Mouse (Mus musculus) gastrocnemius, adult 2 months (tissue): ENCODE data around the gene Notch1. TPM values are rescaled to one million over a fixed set of nuclear protein-coding genes. Genes with fewer than 3 reads are reported as not detected.

Experiments used
- DNase-seq: peaks from one replicate; pipeline ENCODE4 v3.0.0; 2022
- H3K27ac ChIP-seq: fragments of 200-600 bp; 2 replicates; pipeline ENCODE4 v1.8.1; 2022; ENCODE audit warnings: mild to moderate bottlenecking
- H3K4me3 ChIP-seq: fragments of 200-600 bp; 2 replicates; pipeline ENCODE4 v1.8.1; 2022; ENCODE audit warnings: mild to moderate bottlenecking, moderate library complexity
- CTCF ChIP-seq: fragments of 200-600 bp; IDR thresholded peaks from 2 replicates; pipeline ENCODE4 v1.8.1; 2022; ENCODE audit warnings: antibody characterized with exemption, mild to moderate bottlenecking, moderate library complexity
- intact Hi-C: fragments of 180-260 bp; cut with DNase I; formaldehyde crosslinking; loops from one replicate; pipeline ENCODE4 v1.15.1; 2025
- long read RNA-seq, 2 experiments: library from polyadenylated mRNA; stranded (forward); transcript quantifications; one replicate each; pipeline ENCODE4 v2.0.0; 2021
- total RNA-seq, 2 experiments: library from RNA; stranded (reverse); gene quantifications; 2 replicates each; pipeline ENCODE4 v1.2.3; 2021

Gene Notch1
- total RNA-seq, result 10 to 100 TPM in 1 of 2 experiments, 1 to 10 TPM in 1; 6.9 to 11.9 TPM
- long read RNA-seq, experiment 1, partial matches to known transcripts, result 2 of 5 reads
- long read RNA-seq, experiment 1, other reads (novel, unspliced or antisense), result 3 of 5 reads
- long read RNA-seq, experiment 2, partial matches to known transcripts, result 0 of 2 reads
- long read RNA-seq, experiment 2, other reads (novel, unspliced or antisense), result 2 of 2 reads

DNA sequence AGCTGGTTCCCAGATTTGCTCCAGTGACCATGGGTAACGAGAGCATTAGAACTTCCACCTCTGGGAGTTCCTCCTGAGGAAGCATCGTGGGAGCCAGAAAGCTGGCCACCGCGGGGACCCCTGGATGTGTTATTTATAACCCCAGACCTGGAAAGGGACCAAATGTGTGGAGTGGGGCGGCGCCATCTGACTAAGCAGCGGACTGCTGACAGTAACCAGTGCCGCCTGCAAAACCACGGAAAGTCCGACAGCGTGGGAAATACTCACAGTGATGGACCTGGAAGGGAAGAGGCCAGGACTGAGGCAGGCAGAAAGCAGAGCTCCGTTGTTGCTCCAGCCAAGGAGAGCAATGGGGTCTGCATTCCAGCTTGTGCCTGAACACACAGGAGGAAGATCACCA, at the start of gene Notch1:
TSS of gene Notch1 (minus strand) at position 389 of the 400 bp plus-strand sequence.
- DNase-seq, result peak; percentile 65
- intact Hi-C loops, result no loop called here
- TF ChIP-seq CTCF, result no peak
- Histone ChIP-seq H3K27ac (peak within 1 kb of the TSS; percentile 77), H3K4me3 (peak within 1 kb of the TSS; percentile 56)

DNA sequence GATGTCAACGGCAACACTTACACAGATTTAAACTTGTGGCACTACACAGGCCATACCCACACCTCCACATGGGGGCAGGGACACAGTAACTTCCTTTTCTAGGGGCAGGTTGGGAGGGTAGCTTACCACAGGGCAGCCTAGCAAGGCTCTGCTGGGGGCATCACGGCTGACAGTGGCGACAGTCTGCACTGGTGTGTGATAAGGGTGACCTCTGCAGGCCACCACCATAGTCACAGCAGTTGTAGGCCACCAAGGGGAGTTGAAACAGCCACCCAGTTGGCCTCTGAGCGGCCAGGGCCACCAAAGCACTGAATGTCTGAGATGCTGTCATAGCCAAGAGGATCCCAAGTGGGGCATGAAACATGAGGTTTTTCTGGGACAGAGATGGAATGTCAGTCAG, 49.8 kb upstream of the Notch1 start:
- peak; percentile 70 for DNase-seq

GRCm38 (mm10) chr2:26561351-26562016, 45.0 kb upstream of the Notch1 start:
- DNase-seq, result peak; percentile 34
- no peak; the same call in none of the 2 replicates for TF ChIP-seq CTCF
- Histone ChIP-seq H3K4me3 (no peak overlapping the region), H3K27ac (peak overlapping the region; percentile 20; the same call in 1 of the 2 replicates)
- intact Hi-C loops, result loop anchor here (1.0 to 5.0 kb wide), 2 partner anchors 112 to 234 kb away; no protein-coding TSS in a partner anchor

More for the DNA sequence above, 49.8 kb upstream of the Notch1 start:
- Histone ChIP-seq H3K27ac (no peak overlapping the region), H3K4me3 (no peak overlapping the region)
- intact Hi-C loops, result loop anchor here (1.0 to 2.0 kb wide), 2 partner anchors 117 to 267 kb away; no protein-coding TSS in a partner anchor
- TF ChIP-seq CTCF, result peak; percentile 80

- no peak overlapping the region for H3K27ac ChIP-seq
- no peak overlapping the region for H3K4me3 ChIP-seq
- no peak for TF ChIP-seq CTCF
- intact Hi-C loops, result loop anchor here (5.0 kb wide), 1 partner anchor 233 kb away; no protein-coding TSS in a partner anchor
- DNase-seq, result no peak
Observed at GRCm38 (mm10) chr2:26560506-26560905, 44.0 kb upstream of the Notch1 start.

DNA sequence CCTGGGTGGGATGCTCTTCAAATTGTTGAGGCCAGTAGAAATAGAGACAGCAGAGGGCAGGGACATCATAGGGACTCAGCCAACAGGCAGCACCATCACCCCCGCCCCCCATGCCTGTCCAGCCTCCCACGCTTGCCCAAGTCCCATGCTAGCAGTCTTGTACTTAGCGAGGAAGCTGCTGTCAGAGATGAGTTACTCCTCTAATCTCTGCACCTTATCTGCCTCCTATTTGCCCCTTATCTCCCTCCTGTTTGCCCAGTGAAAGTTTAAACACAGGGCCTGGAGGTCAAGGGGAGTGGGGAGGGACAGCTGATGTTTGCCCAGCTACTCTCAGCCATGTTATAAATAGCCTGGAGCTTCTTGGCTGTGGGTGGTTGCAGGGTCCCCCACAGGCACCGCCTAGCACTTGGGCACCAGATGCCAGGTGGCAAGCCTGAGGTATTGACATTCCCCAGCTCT, 40.1 kb upstream of the Notch1 start:
- Histone ChIP-seq H3K27ac (peak overlapping the region; percentile 57), H3K4me3 (no peak overlapping the region)
- peak; percentile 31 for DNase-seq
- intact Hi-C loops, result no loop called here
- no peak for TF ChIP-seq CTCF

DNA sequence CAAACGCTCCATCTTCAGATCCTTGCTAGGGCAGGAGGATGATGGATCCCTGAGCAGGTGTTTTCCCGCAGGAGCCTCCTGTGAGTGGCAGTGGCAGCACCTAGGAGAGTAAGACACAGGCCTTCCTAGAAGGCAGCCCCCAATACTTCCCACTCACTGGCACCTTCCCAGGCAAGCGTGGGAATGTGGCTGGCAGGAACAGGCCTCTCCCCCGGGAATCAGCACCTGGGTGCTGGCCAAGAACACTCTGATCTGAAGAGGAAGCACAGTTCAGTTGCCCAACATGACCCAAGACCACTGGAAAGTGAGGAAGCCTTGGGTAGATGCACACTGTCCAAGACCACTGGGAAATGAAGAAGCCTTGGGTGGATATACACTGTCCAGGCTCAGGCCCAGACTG, 38.6 kb upstream of the Notch1 start:
- no peak for TF ChIP-seq CTCF
- peak; percentile 73 for DNase-seq
- Histone ChIP-seq H3K27ac (peak overlapping the region; percentile 57), H3K4me3 (no peak overlapping the region)
- intact Hi-C loops, result no loop called here

- no peak for DNase-seq
- intact Hi-C loops, result no loop called here
- H3K27ac ChIP-seq, result peak overlapping the region; percentile 57; the same call in 1 of the 2 replicates
- TF ChIP-seq CTCF, result no peak
- H3K4me3 ChIP-seq, result no peak overlapping the region
Observed at GRCm38 (mm10) chr2:26553904-26554303, 37.4 kb upstream of the Notch1 start.

- DNase-seq, result no peak
- no peak overlapping the region for H3K4me3 ChIP-seq
- intact Hi-C loops, result no loop called here
- no peak overlapping the region for H3K27ac ChIP-seq
- no peak for TF ChIP-seq CTCF
Observed at GRCm38 (mm10) chr2:26552066-26552465, 35.6 kb upstream of the Notch1 start.

- Histone ChIP-seq H3K27ac (no peak overlapping the region), H3K4me3 (no peak overlapping the region)
- intact Hi-C loops, result no loop called here
- DNase-seq, result no peak
- TF ChIP-seq CTCF, result no peak
Observed at GRCm38 (mm10) chr2:26551446-26551845, 35.0 kb upstream of the Notch1 start.

- DNase-seq, result no peak
- no peak for TF ChIP-seq CTCF
- Histone ChIP-seq H3K4me3 (no peak overlapping the region), H3K27ac (no peak overlapping the region)
- intact Hi-C loops, result no loop called here
Observed at GRCm38 (mm10) chr2:26550777-26551176, 34.3 kb upstream of the Notch1 start.

DNA sequence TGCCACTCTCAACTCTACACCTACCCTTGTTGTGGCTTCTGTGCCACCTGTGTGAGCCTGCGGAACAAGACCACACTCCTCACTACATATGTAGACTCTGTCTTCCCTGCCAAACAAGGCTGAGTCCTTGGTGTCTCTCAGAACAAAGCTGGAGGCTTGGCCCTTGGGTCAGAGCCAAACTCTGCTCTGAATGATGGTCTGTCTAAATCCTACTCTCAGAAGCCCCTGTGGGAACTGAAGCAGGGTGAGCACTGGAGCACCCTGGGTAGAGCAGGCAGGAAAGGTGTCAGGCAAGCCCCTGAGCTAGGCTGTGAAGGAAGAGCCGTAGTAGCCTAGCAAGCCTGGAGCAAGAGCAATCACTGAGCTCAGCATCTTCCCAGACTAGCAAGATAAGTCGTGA, 33.7 kb upstream of the Notch1 start:
- Histone ChIP-seq H3K27ac (no peak overlapping the region), H3K4me3 (no peak overlapping the region)
- no peak for DNase-seq
- intact Hi-C loops, result no loop called here
- TF ChIP-seq CTCF, result no peak

GRCm38 (mm10) chr2:26549801-26550200, 33.3 kb upstream of the Notch1 start:
- intact Hi-C loops, result loop anchor here (5.0 kb wide), 1 partner anchor 58 kb away; no protein-coding TSS in a partner anchor
- no peak for TF ChIP-seq CTCF
- peak; percentile 42 for DNase-seq
- Histone ChIP-seq H3K27ac (no peak overlapping the region), H3K4me3 (no peak overlapping the region)

DNA sequence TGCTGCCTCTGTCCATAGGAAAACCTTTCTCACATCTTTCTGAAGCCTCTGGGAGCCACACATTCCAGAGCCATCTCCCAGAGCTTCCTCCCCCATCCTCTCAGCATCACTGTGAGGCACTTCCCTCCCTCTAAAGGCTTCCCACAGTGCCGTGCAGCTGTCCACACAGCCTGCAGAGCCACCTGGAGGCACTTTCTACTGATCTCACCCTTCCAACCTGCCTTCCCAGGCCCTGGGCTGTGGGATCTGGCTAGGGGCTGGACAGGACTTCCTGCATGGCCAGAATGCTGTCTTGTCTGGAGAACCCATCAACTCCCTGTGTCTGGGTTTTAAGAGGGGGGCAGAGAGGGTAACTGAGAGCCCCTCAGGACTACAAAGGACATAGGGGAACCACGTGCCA, 31.0 kb upstream of the Notch1 start:
- DNase-seq, result peak; percentile 33
- peak; percentile 53 for TF ChIP-seq CTCF
- H3K4me3 ChIP-seq, result no peak overlapping the region
- peak overlapping the region; percentile 1; the same call in 1 of the 2 replicates for H3K27ac ChIP-seq
- intact Hi-C loops, result loop anchor here (5.0 kb wide), 1 partner anchor 55 kb away; no protein-coding TSS in a partner anchor
